Mouse (Mus musculus) hindbrain, embryonic 14.5 days (tissue): ENCODE data around the gene Zfp316. TPM values are rescaled to one million over a fixed set of nuclear protein-coding genes. Genes with fewer than 3 reads are reported as not detected.

ENCODE experiments used
- ATAC-seq: fragments of 200-750 bp; cut with Nextera tagmentation; 2 replicates; pipeline ENCODE4 v1.8.0; 2017; ENCODE audit warnings: moderate number of reproducible peaks, mild to moderate bottlenecking, moderate TSS enrichment, moderate library complexity; ENCODE audit not compliant: low FRiP score
- DNase-seq: peaks from one replicate; pipeline ENCODE4 v3.0.0-alpha.2; 2015; ENCODE audit warnings: low spot score
- H3K27ac ChIP-seq: fragments of 300-500 bp; sonication (generic); 2 replicates; pipeline ENCODE4 v1.5.1; 2014; ENCODE audit warnings: mild to moderate bottlenecking, moderate library complexity
- H3K27me3 ChIP-seq: fragments of 300-500 bp; sonication (generic); 2 replicates; pipeline ENCODE4 v1.6.1; 2014; ENCODE audit warnings: mild to moderate bottlenecking, low read length, mixed read lengths; ENCODE audit not compliant: control insufficient read depth, insufficient read depth
- H3K36me3 ChIP-seq: fragments of 300-500 bp; sonication (generic); replicated peaks from 2 replicates; pipeline ENCODE4 v1.6.1; 2014; ENCODE audit not compliant: control insufficient read depth, insufficient read depth
- H3K4me1 ChIP-seq: fragments of 300-500 bp; sonication (generic); replicated peaks from 2 replicates; pipeline ENCODE4 v1.6.1; 2014; ENCODE audit warnings: antibody characterized with exemption, low read length, mixed read lengths; ENCODE audit not compliant: control insufficient read depth, insufficient read depth
- H3K4me2 ChIP-seq: fragments of 300-500 bp; sonication (generic); replicated peaks from 2 replicates; pipeline ENCODE4 v1.6.1; 2014; ENCODE audit warnings: mild to moderate bottlenecking, moderate library complexity
- H3K4me3 ChIP-seq: fragments of 300-500 bp; sonication (generic); replicated peaks from 2 replicates; pipeline ENCODE4 v1.5.1; 2014; ENCODE audit warnings: mild to moderate bottlenecking, low read length
- H3K9ac ChIP-seq: fragments of 300-500 bp; sonication (generic); 2 replicates; pipeline ENCODE4 v1.6.1; 2014
- H3K9me3 ChIP-seq: fragments of 300-500 bp; sonication (generic); 2 replicates; pipeline ENCODE4 v1.6.1; 2016; ENCODE audit warnings: low read length; ENCODE audit not compliant: control insufficient read depth
- WGBS: fragments of 180-500 bp; shearing (Covaris S2); extraction: QIAGEN DNeasy Blood & Tissue Kit; methylation state at CpG from one replicate; pipeline ENCODE4 v1.1.7; 2014; 5-methylcytosine and 5-hydroxymethylcytosine counted together
- polyA plus RNA-seq: library from polyadenylated mRNA; unstranded; fragments of >200 nt; fragmentation: Nextera tagmentation; extraction: Ambion mirVana; gene quantifications from 2 replicates; pipeline ENCODE4 v1.2.1, GENCODE M21; 2014

Gene Zfp316
- polyA plus RNA-seq, 1 experiment from 2014 or later: 5.5 TPM

- peaks cover 64% of the 10 kb centered on the region for H3K27me3 ChIP-seq
- H3K36me3 ChIP-seq: peaks cover 89% of the 10 kb centered on the region
- no peak for DNase-seq
- WGBS: 8% methylated on average over 92 of the region's 103 CpGs
- no peak overlapping the region for H3K27ac ChIP-seq
- H3K9ac ChIP-seq: peak overlapping the region; percentile 40
- no peak for ATAC-seq
- H3K4me1 ChIP-seq: peaks cover 10% of the 10 kb centered on the region; the same call in 1 of the 2 replicates
- peak overlapping the region; percentile 41 for H3K4me2 ChIP-seq
- H3K9me3 ChIP-seq: no peaks in the 10 kb centered on the region
- peak overlapping the region; percentile 21 for H3K4me3 ChIP-seq
These were observed 16.5 kb downstream of the Zfp316 start for GRCm38 (mm10) chr5:143253186-143253880.

GRCm38 (mm10) chr5:143252791-143253185 lies 17.0 kb downstream of the Zfp316 start:
- peaks cover 58% of the 10 kb centered on the region for H3K27me3 ChIP-seq
- H3K9me3 ChIP-seq: no peaks in the 10 kb centered on the region
- H3K4me2 ChIP-seq: no peak overlapping the region
- no peak overlapping the region for H3K9ac ChIP-seq
- no peak overlapping the region for H3K27ac ChIP-seq
- no peak for ATAC-seq
- 36% methylated on average over 18 of the region's 18 CpGs for WGBS
- 0 out of 2 replicates have a peak overlapping the region, but pooled peaks have one; percentile 21 for H3K4me3 ChIP-seq
- DNase-seq: no peak
- peaks cover 10% of the 10 kb centered on the region; the same call in 1 of the 2 replicates for H3K4me1 ChIP-seq
- peaks cover 90% of the 10 kb centered on the region for H3K36me3 ChIP-seq

- peaks cover 10% of the 10 kb centered on the region; the same call in 1 of the 2 replicates for H3K4me1 ChIP-seq
- peaks cover 90% of the 10 kb centered on the region for H3K36me3 ChIP-seq
- 55% methylated on average over 6 of the region's 6 CpGs for WGBS
- H3K4me2 ChIP-seq: no peak overlapping the region
- no peak for ATAC-seq
- DNase-seq: no peak
- peaks cover 51% of the 10 kb centered on the region for H3K27me3 ChIP-seq
- H3K9me3 ChIP-seq: no peaks in the 10 kb centered on the region
- no peak overlapping the region for H3K9ac ChIP-seq
- no peak overlapping the region for H3K27ac ChIP-seq
- H3K4me3 ChIP-seq: no peak overlapping the region
These were observed 17.8 kb downstream of the Zfp316 start for GRCm38 (mm10) chr5:143252039-143252438.

- H3K4me1 ChIP-seq: no peaks in the 10 kb centered on the region
- no peak overlapping the region for H3K9ac ChIP-seq
- ATAC-seq: no peak
- H3K4me3 ChIP-seq: no peak overlapping the region
- no peak for DNase-seq
- peaks cover 92% of the 10 kb centered on the region for H3K36me3 ChIP-seq
- 96% methylated on average over 26 of the region's 26 CpGs for WGBS
- H3K27me3 ChIP-seq: no peaks in the 10 kb centered on the region
- no peak overlapping the region for H3K27ac ChIP-seq
- H3K9me3 ChIP-seq: no peaks in the 10 kb centered on the region
- no peak overlapping the region for H3K4me2 ChIP-seq
These were observed 24.9 kb downstream of the Zfp316 start for GRCm38 (mm10) chr5:143244926-143245325.

- no peaks in the 10 kb centered on the region for H3K27me3 ChIP-seq
- H3K9ac ChIP-seq: peak overlapping the region; percentile 96
- DNase-seq (no peak), ATAC-seq (no peak)
- 49% methylated on average over 9 of the region's 9 CpGs for WGBS
- peak overlapping the region; percentile 95 for H3K4me3 ChIP-seq
- peaks cover 14% of the 10 kb centered on the region for H3K4me1 ChIP-seq
- H3K9me3 ChIP-seq: no peaks in the 10 kb centered on the region
- H3K27ac ChIP-seq: peak overlapping the region; percentile 98; the same call in 1 of the 2 replicates
- H3K4me2 ChIP-seq: peak overlapping the region; percentile 96
- H3K36me3 ChIP-seq: peaks cover 41% of the 10 kb centered on the region
These were observed 33.8 kb downstream of the Zfp316 start for GRCm38 (mm10) chr5:143236036-143236435.

- Histone ChIP-seq H3K4me3 (peak within 1 kb of the TSS; percentile 95), H3K27me3 (no peaks in the 10 kb centered on the region), H3K27ac (peak within 1 kb of the TSS; percentile 98), H3K9ac (peak within 1 kb of the TSS; percentile 96), H3K4me2 (peak within 1 kb of the TSS; percentile 96), H3K36me3 (peaks cover 32% of the 10 kb centered on the region), H3K9me3 (no peaks in the 10 kb centered on the region), H3K4me1 (peaks cover 14% of the 10 kb centered on the region)
- WGBS: under 1% methylated on average over 56 of the region's 58 CpGs
- ATAC-seq (peak; percentile 98), DNase-seq (peak; percentile 96)
These were observed 34.7 kb downstream of the Zfp316 start, which contains the start of gene Zfp12 for GRCm38 (mm10) chr5:143235028-143235693. Gene Zfp12, plus strand, starts transcription at chr5:143235163.

- Histone ChIP-seq H3K4me3 (no peak within 1 kb of the TSS), H3K4me1 (no peaks in the 10 kb centered on the region), H3K27me3 (no peaks in the 10 kb centered on the region), H3K9me3 (peaks cover 11% of the 10 kb centered on the region), H3K4me2 (no peak within 1 kb of the TSS), H3K36me3 (no peaks in the 10 kb centered on the region), H3K9ac (no peak within 1 kb of the TSS), H3K27ac (no peak within 1 kb of the TSS)
- DNase-seq: no peak
- 88% methylated on average over 3 of the region's 3 CpGs for WGBS
- no peak for ATAC-seq
These were observed 43.0 kb downstream of the Zfp316 start, which contains the start of gene Spdye4a for GRCm38 (mm10) chr5:143226790-143227189. Gene Spdye4a, minus strand, starts transcription at chr5:143226890.

GRCm38 (mm10) chr5:143222287-143222686 lies 47.5 kb downstream of the Zfp316 start:
- Histone ChIP-seq H3K27ac (no peak overlapping the region), H3K4me1 (no peaks in the 10 kb centered on the region), H3K27me3 (no peaks in the 10 kb centered on the region), H3K9me3 (no peaks in the 10 kb centered on the region), H3K36me3 (no peaks in the 10 kb centered on the region), H3K4me2 (no peak overlapping the region), H3K4me3 (no peak overlapping the region), H3K9ac (no peak overlapping the region)
- DNase-seq: no peak
- no peak for ATAC-seq
- WGBS: 75% methylated on average over 1 of the region's 1 CpGs

GRCm38 (mm10) chr5:143220996-143221395 lies 48.8 kb downstream of the Zfp316 start:
- no peaks in the 10 kb centered on the region for H3K27me3 ChIP-seq
- DNase-seq (no peak), ATAC-seq (no peak)
- H3K4me1 ChIP-seq: no peaks in the 10 kb centered on the region
- WGBS: 76% methylated on average over 3 of the region's 5 CpGs
- no peak overlapping the region for H3K9ac ChIP-seq
- no peak overlapping the region for H3K4me2 ChIP-seq
- H3K4me3 ChIP-seq: no peak overlapping the region
- H3K9me3 ChIP-seq: no peaks in the 10 kb centered on the region
- no peak overlapping the region for H3K27ac ChIP-seq
- H3K36me3 ChIP-seq: no peaks in the 10 kb centered on the region
